Mouse (Mus musculus): ENCODE results near the gene Slc41a2. TPM values are rescaled to one million over a fixed set of nuclear protein-coding genes. Genes with fewer than 3 reads are reported as not detected.

Gene Slc41a2
- total and polyA plus RNA-seq, 3 experiments: 0.17 TPM; not detected in 2

- no peak for DNase-seq (ENCODE audit: extremely low read depth)
- H3K4me2 ChIP-seq (ENCODE audit: insufficient read depth, low read depth, poor library complexity, severe bottlenecking): no peak overlapping the region
- H3K79me2 ChIP-seq (replicated peaks; ENCODE audit: control insufficient read depth, extremely low read depth, insufficient read depth, poor library complexity, severe bottlenecking): no peaks in the 10 kb centered on the region
- in situ Hi-C loops (cut with MboI; ENCODE audit: low pct_ligation_motif_present, low pct_unique_long_range_greater_than_20kb, low sequenced_read_pairs) (no loop called here), dilution Hi-C loops (cut with MboI; ENCODE audit: extremely low pct_ligation_motif_present, extremely low pct_unique_long_range_greater_than_20kb, low sequenced_read_pairs) (no loop called here)
- H3K27ac ChIP-seq (ENCODE audit: insufficient read depth, low read depth): no peak overlapping the region
- H3K9ac ChIP-seq (ENCODE audit: insufficient read depth, low read depth): no peak overlapping the region
- TF ChIP-seq JUND (conservative IDR thresholded peaks at IDR 0.05; ENCODE audit: low read depth, low read length) (no peak), TBP (conservative IDR thresholded peaks at IDR 0.05; ENCODE audit: low read depth, low read length) (no peak), CHD1 (IDR thresholded peaks at IDR 0.05; ENCODE audit: low read depth, low read length) (no peak), RCOR1 (conservative IDR thresholded peaks at IDR 0.05; ENCODE audit: low read depth, low read length) (no peak), E2F4 (IDR thresholded peaks at IDR 0.05; ENCODE audit: insufficient replicate concordance, low read depth, low read length) (no peak), USF2 (conservative IDR thresholded peaks at IDR 0.05; ENCODE audit: low read depth, low read length) (no peak), ZC3H11A (IDR thresholded peaks at IDR 0.05; ENCODE audit: low read depth, low read length) (no peak), CTCF (conservative IDR thresholded peaks at IDR 0.05 in 1 of 2, IDR thresholded peaks at IDR 0.05 in 1 of 2; ENCODE audit: low read depth in 2 of 2, low read length in 2 of 2) (no peak), MEF2A (IDR thresholded peaks at IDR 0.05; ENCODE audit: borderline replicate concordance, low read depth, low read length) (no peak), POLR2AphosphoS2 (IDR thresholded peaks at IDR 0.05; ENCODE audit: low read depth, low read length) (no peak), UBTF (IDR thresholded peaks at IDR 0.05; ENCODE audit: low read depth, low read length) (no peak), EP300 (IDR thresholded peaks at IDR 0.05; ENCODE audit: low read length) (no peak), HCFC1 (IDR thresholded peaks at IDR 0.05; ENCODE audit: low read depth, low read length) (no peak), SIN3A (IDR thresholded peaks at IDR 0.05; ENCODE audit: low read length) (no peak)
- H3K36me3 ChIP-seq (replicated peaks in 1 of 2; ENCODE audit: control insufficient read depth in 1 of 2, insufficient read depth in 1 of 2, low read length in 1 of 2): no peaks in the 10 kb centered on the region
- no peaks in the 10 kb centered on the region for H3K9me3 ChIP-seq (replicated peaks; ENCODE audit: low read length)
- H3K4me1 ChIP-seq (ENCODE audit: control insufficient read depth in 1 of 2, insufficient read depth in 2 of 2): peaks cover 0 to 2% of the 10 kb centered on the region in 2 experiments; a peak in 1 of 4 replicates
- H3K27me3 ChIP-seq (replicated peaks): no peaks in the 10 kb centered on the region
- no peak overlapping the region for H3K4me3 ChIP-seq (replicated peaks in 1 of 3; ENCODE audit: low read depth in 2 of 3, low read length in 2 of 3, poor library complexity in 1 of 3)
Measured at GRCm38 (mm10) chr10:83228626-83229025, 109.1 kb downstream of the Slc41a2 start.

DNA sequence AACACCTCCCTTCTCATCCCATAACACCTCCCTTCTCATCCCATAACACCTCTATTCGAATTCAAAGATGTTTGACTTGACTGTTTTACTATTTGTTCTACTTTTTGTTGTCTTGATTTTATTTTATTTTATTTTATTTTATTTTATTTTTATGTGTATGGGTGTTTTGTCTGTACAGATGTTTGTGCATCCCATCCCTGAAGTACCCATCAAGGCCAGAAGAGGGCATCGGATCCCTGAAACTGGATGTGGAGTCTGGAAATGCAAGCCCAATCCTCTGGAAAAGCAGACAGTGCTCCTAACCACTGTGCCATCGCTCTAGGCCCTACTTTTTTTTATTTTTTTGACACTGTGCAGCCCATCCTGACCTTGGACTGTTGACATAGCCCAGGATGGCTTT is 112.7 kb downstream of the Slc41a2 start:
- no peaks in the 10 kb centered on the region for H3K36me3 ChIP-seq (replicated peaks in 1 of 2; ENCODE audit: control insufficient read depth in 1 of 2, insufficient read depth in 1 of 2, low read length in 1 of 2)
- dilution Hi-C loops (cut with MboI; ENCODE audit: extremely low pct_ligation_motif_present, extremely low pct_unique_long_range_greater_than_20kb, low sequenced_read_pairs): no loop called here
- no peak overlapping the region for H3K4me3 ChIP-seq (replicated peaks in 1 of 3; ENCODE audit: low read depth in 2 of 3, low read length in 2 of 3, poor library complexity in 1 of 3)
- peak; percentile 11 for DNase-seq (ENCODE audit: extremely low read depth)
- TF ChIP-seq BHLHE40 (IDR thresholded peaks at IDR 0.05; ENCODE audit: low read depth, low read length) (no peak), CTCF (conservative IDR thresholded peaks at IDR 0.05 in 1 of 2, IDR thresholded peaks at IDR 0.05 in 1 of 2; ENCODE audit: low read depth in 2 of 2, low read length in 2 of 2) (peak; percentile 26 to 52; a peak in 3 of 4 replicates), PAX5 (IDR thresholded peaks at IDR 0.05; ENCODE audit: low read length) (no peak), CHD1 (IDR thresholded peaks at IDR 0.05; ENCODE audit: low read depth, low read length) (no peak), SMC3 (IDR thresholded peaks at IDR 0.05; ENCODE audit: low read depth, low read length) (peak; percentile 36; the same call in 1 of the 2 replicates), RAD21 (IDR thresholded peaks at IDR 0.05; ENCODE audit: low read depth, low read length) (peak; percentile 39), JUN (IDR thresholded peaks at IDR 0.05; ENCODE audit: insufficient read depth, low read depth, low read length) (no peak)
- H3K27ac ChIP-seq (ENCODE audit: insufficient read depth, low read depth): no peak overlapping the region
- H3K9me3 ChIP-seq (replicated peaks; ENCODE audit: low read length): no peaks in the 10 kb centered on the region
- no peaks in the 10 kb centered on the region for H3K79me2 ChIP-seq (replicated peaks; ENCODE audit: control insufficient read depth, extremely low read depth, insufficient read depth, poor library complexity, severe bottlenecking)
- no peaks in the 10 kb centered on the region for H3K27me3 ChIP-seq (replicated peaks)
- no peak overlapping the region for H3K9ac ChIP-seq (ENCODE audit: insufficient read depth, low read depth)
- no peak overlapping the region for H3K4me2 ChIP-seq (ENCODE audit: insufficient read depth, low read depth, poor library complexity, severe bottlenecking)
- peaks cover 2 to 11% of the 10 kb centered on the region in 2 experiments; a peak in 3 of 4 replicates for H3K4me1 ChIP-seq (ENCODE audit: control insufficient read depth in 1 of 2, insufficient read depth in 2 of 2)
- in situ Hi-C loops (cut with MboI; ENCODE audit: low pct_ligation_motif_present, low pct_unique_long_range_greater_than_20kb, low sequenced_read_pairs): loop anchor here (25.0 kb wide), 1 partner anchor 438 kb away; no protein-coding TSS in a partner anchor

Measured in CH12.LX (cell line).